Mouse (Mus musculus) gastrocnemius, postnatal 4 days (tissue): ENCODE results near the gene Crispld2. TPM values are rescaled to one million over a fixed set of nuclear protein-coding genes. Genes with fewer than 3 reads are reported as not detected.

ENCODE experiments used
- DNase-seq, 2 experiments: peaks; one replicate each; pipeline ENCODE4 v3.0.0; 2021 to 2022; ENCODE audit warnings: low spot score in 2 of 2, mixed read lengths in 2 of 2
- total RNA-seq, 2 experiments: library from RNA; stranded (reverse); gene quantifications; 2 replicates each; pipeline ENCODE4 v1.2.3; 2021

The Crispld2 gene
- total RNA-seq, 2 experiments from 2014 or later: 1.3 to 3.0 TPM

- DNase-seq: no peak
Observed at GRCm38 (mm10) chr8:119997266-119997665, 5.0 kb downstream of the Crispld2 start.

GRCm38 (mm10) chr8:120000461-120000860 is 8.2 kb downstream of the Crispld2 start:
- DNase-seq: no peak

DNA sequence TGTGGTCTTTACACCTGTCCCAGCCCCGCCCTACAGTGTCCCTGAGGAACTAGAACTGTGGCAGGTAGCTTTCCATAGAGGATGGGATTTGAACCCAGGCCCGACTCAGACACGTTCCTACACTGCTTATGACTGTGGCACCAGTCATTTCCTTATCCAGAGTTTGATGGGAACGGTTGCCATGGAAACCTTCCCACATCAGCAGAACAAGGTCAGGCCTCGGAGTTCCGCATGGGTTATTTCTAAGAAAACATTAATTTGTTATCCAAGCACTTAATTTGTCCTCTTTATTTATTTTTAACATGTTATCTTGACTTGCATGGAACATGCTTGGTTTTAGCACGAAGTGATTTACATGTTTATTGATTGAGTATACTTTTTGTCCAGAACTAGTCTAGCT is 9.5 kb downstream of the Crispld2 start:
- DNase-seq: no peak

GRCm38 (mm10) chr8:120002348-120002747 is 10.1 kb downstream of the Crispld2 start:
- no peak for DNase-seq

DNA sequence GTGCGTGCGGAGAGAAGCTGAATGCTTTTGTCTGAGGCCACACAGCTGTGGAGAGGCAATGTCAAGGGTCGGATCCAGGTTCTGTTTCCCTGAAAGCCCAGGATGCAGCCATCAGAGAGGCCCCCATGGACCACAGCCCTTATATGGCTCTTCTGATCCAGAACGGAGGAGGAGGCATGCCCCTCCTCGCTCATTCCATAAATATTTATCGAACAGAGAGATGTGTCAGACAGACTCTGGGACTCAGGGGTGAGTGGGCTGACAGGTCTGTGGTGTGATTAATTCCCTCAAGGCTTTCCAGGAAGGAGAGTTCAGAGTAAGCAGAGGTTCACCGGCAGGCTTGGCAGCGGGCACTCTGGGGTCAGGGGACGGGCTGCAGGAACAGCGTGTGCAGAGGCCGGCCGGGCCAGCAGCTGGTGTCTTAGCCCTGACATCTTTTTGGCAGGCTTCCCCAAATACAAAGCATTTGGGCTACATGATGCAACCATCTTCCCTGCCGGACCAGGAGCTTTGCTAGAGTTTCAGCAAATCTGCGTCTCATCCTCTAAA is 12.0 kb downstream of the Crispld2 start:
- DNase-seq: peak in 1 of 2 experiments; percentile 45

- DNase-seq: no peak
Observed at GRCm38 (mm10) chr8:120004705-120005381, 12.6 kb downstream of the Crispld2 start.

GRCm38 (mm10) chr8:120006645-120007160 is 14.5 kb downstream of the Crispld2 start:
- DNase-seq: no peak

DNA sequence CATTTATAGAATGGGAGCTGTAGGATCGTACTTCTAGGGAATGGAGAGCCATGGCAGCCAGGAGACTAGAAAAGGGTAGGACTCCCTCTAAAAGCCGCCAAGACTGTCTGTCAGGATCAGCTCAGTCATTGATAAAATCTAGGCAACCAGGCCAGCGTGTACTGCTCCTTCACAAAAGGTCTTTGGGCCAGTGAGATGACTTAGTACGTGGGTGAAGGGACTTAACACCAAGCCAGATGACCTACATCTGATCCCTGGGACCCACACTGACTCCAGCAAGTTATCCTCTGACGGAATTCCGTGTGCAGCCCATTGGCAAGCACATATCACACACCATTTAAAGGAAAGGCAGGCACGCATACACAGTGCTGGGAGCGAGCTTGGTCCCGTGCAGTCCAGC is 14.9 kb downstream of the Crispld2 start:
- no peak for DNase-seq

DNA sequence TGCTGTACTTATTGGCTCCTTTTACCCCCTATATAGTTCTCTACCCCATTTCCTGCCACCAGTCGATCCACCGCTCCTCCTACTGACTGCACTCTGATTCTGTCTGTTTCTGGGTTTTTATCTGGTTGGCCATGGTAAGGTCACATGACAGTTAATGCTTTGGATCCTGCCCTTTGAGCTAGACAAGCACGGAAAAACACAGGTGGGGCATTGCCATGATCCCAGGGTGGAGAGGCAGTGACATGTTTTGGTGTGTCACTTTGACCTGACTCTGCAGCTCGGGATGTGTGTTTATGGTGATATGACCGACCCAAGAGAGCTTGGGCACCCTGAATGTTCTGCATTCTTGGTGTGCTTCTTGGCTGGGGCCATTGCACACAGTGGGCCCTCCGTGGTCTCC is 17.0 kb downstream of the Crispld2 start:
- DNase-seq: no peak

DNA sequence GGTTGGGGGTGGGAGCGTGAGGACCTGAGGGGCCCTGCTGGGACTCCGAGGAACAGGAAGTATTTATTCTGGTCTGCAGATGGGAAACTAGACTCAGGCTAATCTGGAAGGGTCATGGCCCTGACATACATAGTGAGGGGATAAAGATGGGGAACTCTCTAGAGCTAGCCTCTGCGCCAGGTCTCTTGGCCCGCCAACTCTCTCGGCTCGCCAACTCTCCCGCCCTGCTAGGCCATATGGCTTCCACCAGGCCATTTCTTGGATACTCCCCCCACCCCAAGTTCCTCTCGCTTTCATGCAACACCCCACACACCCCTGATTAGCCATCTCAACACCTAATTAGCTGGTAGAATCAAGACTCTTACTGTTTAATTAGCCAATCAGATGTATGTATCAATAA is 20.3 kb downstream of the Crispld2 start:
- DNase-seq: no peak

DNA sequence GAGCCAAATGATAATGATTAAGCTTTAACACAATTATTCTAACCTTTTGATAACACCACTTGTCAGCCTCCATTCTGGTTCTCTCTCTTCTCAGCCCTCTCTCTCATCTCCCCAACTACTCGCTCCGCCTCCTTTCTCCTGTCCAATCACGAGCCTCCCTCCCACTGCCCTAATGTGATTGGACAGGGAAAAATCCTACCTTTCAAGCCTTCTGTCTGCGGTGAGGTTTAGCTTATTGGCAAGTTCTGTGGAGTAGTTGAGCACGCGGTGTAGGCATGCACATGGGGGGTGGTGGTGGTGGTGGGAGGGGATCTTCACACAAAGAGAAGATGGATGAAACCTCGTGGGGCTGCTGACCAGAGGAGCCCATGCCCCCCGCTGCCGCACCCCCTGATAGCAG is 20.7 kb downstream of the Crispld2 start:
- no peak for DNase-seq

- DNase-seq: no peak
Observed at GRCm38 (mm10) chr8:120014267-120015023, 22.2 kb downstream of the Crispld2 start.

DNA sequence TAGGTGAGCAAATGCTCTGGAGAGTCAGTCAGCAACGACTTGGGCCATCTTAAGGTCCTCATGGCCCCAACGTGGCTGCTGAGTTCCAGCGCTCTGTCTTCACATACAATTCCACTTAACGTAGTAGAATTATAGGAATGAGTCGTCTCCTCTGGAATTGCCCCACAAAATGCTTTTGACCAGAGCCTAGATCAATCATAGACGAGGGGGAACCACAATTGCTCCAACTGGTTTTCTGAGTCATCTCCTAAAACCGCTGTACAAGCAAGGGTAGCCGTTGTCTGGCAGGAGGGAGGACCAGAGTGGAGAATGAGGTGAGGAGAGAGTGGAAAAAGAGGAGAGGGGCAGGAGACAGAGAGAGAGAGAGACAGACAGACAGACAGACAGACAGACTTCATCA is 23.7 kb downstream of the Crispld2 start:
- DNase-seq: no peak

- no peak for DNase-seq
Observed at GRCm38 (mm10) chr8:120016424-120016823, 24.2 kb downstream of the Crispld2 start.

GRCm38 (mm10) chr8:120017349-120017748 is 25.1 kb downstream of the Crispld2 start:
- no peak for DNase-seq

GRCm38 (mm10) chr8:120017786-120018185 is 25.5 kb downstream of the Crispld2 start:
- DNase-seq: no peak

- no peak for DNase-seq
Observed at GRCm38 (mm10) chr8:120018379-120018778, 26.1 kb downstream of the Crispld2 start.

DNA sequence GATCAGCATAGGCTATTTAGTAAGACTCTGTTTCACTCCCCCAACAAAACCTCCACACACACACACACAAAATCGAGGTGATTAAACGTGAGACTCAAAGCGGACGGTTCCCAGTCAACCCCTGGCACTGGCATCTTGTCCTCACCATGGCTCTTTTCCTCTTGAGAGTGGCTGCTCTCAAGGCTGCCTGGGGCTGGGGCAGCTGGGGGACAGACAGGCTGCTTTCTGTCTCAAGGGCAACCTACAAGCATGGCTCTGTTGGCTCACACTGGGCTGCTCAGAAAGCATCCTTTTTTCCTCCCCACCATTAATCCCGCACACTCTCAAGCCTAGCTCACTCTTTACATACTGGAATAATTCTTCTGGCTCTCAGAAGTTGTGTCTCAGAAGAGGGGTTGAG is 27.1 kb downstream of the Crispld2 start:
- DNase-seq: no peak

DNA sequence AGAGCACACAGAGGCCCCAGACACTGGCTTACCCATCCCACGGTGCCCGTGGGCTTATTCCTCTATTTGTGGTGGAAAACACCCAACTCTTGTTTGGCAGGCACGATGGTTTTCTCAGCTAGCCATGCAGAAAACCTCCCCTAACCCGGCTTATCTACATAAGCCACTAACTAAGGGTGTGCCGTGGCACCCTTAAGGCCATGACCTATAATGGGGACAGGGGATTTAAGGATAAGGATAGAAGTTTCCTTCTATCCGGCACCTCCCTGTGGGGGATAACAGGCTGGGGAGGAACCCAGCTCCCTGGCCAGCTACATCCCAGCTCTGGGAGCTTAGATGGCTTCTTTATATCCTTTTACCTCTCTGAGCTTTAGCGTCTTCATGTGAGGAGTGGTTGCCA is 28.1 kb downstream of the Crispld2 start:
- no peak for DNase-seq

DNA sequence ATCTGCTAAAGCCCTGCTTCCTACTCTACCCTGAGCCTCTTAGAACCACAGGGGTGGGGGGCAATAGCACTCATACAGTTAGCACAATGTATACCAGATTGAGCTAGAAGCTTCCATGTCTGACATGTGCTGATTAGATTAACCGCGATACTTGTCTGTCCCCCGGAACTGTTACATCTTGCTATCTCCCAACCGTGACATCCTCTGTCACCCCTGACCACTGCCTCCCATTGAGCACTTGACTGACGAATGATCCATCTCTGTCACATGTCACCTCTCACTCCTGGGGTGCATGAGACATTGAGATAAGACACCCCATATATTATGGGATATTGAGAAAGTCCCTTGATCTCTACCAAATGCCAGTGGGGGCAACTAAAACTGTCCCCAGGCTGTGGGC is 34.0 kb downstream of the Crispld2 start:
- no peak for DNase-seq

- no peak for DNase-seq
Observed at GRCm38 (mm10) chr8:120026991-120027390, 34.8 kb downstream of the Crispld2 start.

DNA sequence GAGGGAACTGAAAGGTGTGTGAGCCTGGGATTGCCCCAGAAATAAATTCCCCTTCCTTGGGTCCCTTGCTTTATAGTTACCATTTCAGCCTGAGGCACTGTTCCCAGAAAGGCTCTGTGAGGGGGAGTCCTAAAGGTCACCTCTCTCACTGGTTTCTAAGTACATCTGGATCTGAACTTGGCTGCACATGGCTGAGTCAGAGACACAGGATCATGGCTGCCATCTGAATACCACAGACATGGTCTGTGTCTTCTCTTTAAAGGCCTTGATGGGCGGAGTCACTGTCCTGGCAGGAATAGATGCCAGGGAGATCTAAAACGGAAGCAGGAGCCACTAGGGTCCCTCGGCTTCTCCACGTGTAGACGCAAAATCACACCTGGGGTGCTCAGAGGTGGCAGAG is 38.2 kb downstream of the Crispld2 start:
- DNase-seq: no peak
